Mouse (Mus musculus): ENCODE results near the gene Olfr1509.
"Not testable (repeated sequence)": the region's sequence is repeated elsewhere in the genome, so short reads cannot be mapped to it uniquely, and the experiment has no call there.

The Olfr1509 gene

GRCm38 (mm10) chr14:52442690-52443089 lies at the start of gene Olfr1509:
Gene Olfr1509 (plus strand): TSS chr14:52442990.
- no peak for DNase-seq

GRCm38 (mm10) chr14:52397279-52397678 lies 45.5 kb upstream of the Olfr1509 start, which contains the start of gene Olfr1511:
Gene Olfr1511 (minus strand): TSS chr14:52397379.
- no peak for DNase-seq

GRCm38 (mm10) chr14:52410142-52410919 lies 32.5 kb upstream of the Olfr1509 start:
- not testable (repeated sequence) for DNase-seq

- no peak for DNase-seq
These were observed 28.5 kb upstream of the Olfr1509 start, which contains the start of gene Olfr1510 for GRCm38 (mm10) chr14:52414273-52414672. Gene Olfr1510 (minus strand): TSS chr14:52414373.

GRCm38 (mm10) chr14:52427686-52428085 lies 15.1 kb upstream of the Olfr1509 start:
- DNase-seq = no peak

- DNase-seq = no peak
These were observed 8.3 kb downstream of the Olfr1509 start for GRCm38 (mm10) chr14:52451138-52451537.

- no peak for DNase-seq
These were observed 19.1 kb downstream of the Olfr1509 start for GRCm38 (mm10) chr14:52461928-52462327.

GRCm38 (mm10) chr14:52465738-52466137 lies 22.9 kb downstream of the Olfr1509 start:
- no peak for DNase-seq

GRCm38 (mm10) chr14:52467395-52467794 lies 24.6 kb downstream of the Olfr1509 start, which contains the start of gene Olfr1508:
Gene Olfr1508 (minus strand): TSS chr14:52467495.
- no peak for DNase-seq

GRCm38 (mm10) chr14:52495516-52495915 lies 52.7 kb downstream of the Olfr1509 start, which contains the start of gene Olfr1507:
Gene Olfr1507 (minus strand): TSS chr14:52495749.
- no peak for DNase-seq

Data from cerebellum, postnatal 25 days (tissue).